Mouse (Mus musculus) monocyte, adult 5-6 weeks (primary cell): ENCODE data around the gene Sdcbp2. TPM values are rescaled to one million over a fixed set of nuclear protein-coding genes. Genes with fewer than 3 reads are reported as not detected.
"Not testable (repeated sequence)": the region's sequence is repeated elsewhere in the genome, so short reads cannot be mapped to it uniquely, and the experiment has no call there.

ENCODE experiments used
- ATAC-seq: fragments of 153-309, 156-312 bp; replicated peaks from 2 replicates; pipeline ENCODE4 v1.8.0; 2017; ENCODE audit warnings: mild to moderate bottlenecking; ENCODE audit not compliant: low TSS enrichment, insufficient number of reproducible peaks, severe bottlenecking, poor library complexity, low FRiP score
- total RNA-seq: library from RNA; stranded (forward); fragments of 200-1000, 200-491, 200-594 nt; gene quantifications from 3 replicates; pipeline ENCODE4 v1.2.3, GENCODE M21; 2017

Gene Sdcbp2
- total RNA-seq, 1 experiment from 2014 or later = 1.0 TPM

DNA sequence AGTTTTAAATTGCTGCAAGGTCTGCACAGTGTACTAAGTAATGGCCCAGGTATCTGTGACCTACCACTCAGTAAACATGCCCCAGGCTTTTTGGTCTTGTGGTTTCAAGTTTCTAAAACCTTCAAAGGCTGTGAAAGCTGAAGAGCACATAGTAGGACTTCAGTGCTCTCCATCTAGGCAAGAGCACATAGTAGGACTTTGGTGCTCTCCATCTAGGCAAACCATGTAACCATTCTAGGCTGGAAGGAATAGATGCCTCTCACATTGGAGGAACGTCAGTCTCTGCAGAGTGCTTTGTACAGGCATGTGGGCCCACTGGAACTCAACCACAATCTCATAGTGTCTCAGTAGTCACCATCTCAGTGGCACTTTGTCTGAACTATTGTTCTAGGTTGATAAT lies 8.4 kb upstream of the Sdcbp2 start:
- ATAC-seq = no peak

DNA sequence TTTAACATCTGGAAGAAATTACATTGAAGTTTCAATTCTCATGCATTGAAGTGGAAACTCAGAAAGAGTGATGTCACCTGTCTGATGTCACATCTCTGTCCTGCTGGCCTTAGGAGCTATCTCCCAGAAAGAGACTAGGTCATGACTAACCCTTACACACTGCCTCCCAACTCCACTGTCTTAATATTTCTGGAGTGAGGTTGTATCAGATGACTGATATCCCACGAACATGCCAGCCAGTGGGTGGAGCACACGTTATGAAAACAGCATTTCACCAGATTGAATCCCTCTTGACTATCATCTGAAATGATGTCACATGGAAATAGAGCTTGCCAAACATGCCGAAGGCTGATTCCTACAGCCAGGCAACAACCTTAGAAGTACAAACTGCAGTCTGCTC lies 7.4 kb upstream of the Sdcbp2 start:
- ATAC-seq = no peak

DNA sequence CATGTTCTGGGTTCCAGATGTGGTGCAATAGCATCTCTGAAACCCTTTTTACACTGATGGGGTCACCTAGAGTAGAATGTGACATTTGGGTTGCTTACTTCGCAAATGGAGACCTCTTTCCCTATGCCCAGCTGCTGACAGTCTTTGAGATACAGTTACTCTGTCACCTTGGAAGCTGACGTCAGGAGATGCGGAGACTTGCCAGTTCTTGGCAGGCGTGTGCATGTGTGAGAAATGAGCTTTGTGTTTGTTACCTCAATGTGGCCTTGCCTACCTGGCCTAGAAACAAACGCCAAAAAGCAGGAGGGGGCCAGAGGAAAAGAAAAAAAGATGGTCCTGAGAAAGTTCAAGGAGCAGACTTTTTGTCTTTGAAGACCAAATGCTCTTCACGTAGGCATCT lies 5.6 kb upstream of the Sdcbp2 start:
- ATAC-seq = no peak

DNA sequence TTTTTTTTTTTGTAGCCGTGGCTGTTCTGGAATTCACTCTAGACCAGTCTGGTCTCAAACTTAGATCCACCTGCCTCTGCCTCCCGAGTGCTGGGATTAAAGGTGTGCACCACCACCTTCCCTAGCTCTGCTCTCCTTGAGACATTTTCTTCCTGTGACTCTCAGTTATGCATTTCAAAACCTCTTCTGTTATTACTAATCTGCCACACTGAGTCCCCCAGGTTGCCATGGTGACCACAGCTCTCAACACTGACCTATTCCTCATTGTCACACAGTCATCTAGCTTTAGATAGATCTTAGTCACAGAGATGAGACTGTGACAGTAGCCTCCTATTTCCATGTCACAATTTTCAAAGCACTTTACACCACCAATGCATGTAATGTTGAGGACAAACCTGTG lies 3.0 kb upstream of the Sdcbp2 start:
- ATAC-seq = no peak

DNA sequence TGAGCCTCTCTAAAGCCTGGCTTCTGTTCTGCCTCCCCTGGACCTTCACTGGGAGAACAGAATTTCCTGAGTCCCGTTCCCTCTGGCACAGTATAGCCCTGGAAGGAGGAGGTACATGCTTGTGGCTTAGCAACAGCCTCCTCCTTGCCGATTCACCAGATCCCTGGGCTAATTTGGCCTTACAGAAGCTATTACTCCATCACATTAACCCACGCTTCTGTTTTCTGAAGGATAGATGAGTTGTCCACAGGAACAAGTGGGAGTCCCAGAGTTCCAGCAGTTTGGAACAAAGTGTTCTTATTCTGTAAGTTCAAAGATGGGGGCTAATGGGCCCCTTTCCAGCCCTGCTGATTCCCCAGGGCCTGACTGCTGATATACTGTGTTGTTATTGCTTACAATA lies 1.2 kb downstream of the Sdcbp2 start:
- no peak for ATAC-seq

DNA sequence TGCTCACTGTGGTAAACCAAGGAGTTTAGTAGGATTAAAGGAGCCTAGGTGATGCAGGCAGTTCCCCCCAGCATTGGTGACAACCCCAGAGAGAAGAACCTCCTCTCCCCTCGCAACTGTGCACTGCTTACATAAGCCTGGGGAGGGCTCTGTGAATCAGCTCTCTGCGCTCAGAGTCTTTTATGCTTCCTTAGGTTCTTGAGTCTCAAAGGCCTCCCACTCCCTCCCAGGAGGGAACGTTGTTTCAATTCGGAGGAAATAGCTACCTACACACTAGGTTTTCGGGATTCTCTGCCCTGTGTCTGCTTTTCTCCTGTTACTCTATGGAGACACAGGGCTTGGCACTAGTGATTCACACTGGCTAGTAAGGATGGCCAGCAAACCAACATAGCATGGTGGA lies 2.2 kb downstream of the Sdcbp2 start:
- no peak for ATAC-seq

DNA sequence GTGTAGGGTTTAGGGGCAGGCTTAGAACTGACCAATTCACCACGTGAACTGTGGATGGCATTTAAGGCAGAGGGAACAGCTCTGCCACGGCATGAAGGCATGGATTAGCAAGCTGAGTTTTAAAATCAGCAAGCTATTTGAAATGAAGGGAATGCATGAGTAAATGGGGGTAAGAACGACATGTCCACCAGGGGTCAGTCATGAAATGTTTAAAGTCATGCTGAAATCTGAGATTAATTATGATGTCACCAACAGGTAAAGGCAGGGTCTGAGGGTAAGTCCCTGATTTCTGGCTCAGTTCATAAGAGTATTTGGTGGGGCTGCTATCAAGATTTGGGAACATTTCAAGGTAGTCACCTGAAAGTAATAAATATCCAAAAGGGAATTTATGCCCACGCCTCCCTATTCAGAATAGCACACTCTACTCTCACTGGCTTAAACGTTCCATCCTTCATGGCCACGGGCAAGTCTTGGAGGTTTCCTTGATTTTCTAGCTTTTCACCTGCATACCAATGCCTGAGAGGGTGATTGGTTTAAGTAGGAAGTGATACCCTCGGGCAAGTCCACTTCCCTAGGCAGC lies 2.8 kb downstream of the Sdcbp2 start:
- ATAC-seq = no peak

DNA sequence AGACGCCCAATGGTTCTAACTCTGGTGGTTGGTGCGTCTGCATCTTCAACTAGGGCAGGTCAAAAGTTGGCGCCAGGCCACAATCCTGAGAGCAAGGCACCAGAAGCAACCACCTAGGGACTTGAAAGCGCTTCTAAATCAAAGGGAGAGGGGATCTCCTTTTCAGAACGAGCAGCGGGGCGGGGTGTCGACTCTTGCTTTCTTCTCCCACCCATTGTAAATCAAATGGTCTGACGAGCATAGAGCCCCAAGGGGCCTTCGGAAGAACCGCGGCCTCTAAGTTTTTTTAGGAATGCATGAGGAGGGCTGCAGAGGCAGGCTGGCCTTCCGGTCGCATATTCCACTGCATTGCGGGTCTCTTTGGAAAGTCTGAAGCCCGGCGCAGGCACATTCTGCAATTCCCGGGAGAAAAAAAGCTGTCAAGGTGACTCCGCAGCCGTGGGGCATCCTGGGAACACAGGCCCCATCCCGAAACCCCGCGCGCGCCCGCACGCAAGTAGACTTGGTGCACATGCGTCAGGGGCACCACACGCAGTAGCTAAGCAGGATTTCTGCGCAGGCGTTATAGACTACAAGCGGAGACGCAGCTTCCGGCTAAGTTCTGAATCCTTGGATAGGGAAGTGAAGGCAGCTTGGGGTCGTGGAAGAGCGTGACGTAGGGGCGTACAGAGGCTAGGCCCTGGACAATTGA lies 3.4 kb downstream of the Sdcbp2 start:
- peak; percentile 50 for ATAC-seq

DNA sequence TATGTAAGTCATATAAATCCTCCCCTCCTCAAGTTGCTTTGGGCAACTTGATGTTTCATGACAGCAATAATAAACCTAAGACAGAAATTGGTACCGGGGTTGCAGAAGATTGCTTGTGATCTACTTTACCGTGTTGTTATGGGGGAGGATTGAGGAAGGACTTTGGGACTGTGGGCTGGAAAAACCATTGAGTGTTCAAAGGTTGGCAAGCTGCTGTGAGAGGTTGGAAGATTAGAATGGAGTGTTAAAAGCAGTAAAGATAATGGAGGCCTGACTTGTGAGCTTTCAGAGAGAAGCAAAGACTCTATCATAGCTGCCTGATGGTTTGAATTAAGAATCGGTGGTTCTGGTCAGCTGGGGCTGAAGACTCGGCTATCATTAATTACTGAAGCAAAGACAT lies 6.8 kb downstream of the Sdcbp2 start:
- no peak for ATAC-seq

DNA sequence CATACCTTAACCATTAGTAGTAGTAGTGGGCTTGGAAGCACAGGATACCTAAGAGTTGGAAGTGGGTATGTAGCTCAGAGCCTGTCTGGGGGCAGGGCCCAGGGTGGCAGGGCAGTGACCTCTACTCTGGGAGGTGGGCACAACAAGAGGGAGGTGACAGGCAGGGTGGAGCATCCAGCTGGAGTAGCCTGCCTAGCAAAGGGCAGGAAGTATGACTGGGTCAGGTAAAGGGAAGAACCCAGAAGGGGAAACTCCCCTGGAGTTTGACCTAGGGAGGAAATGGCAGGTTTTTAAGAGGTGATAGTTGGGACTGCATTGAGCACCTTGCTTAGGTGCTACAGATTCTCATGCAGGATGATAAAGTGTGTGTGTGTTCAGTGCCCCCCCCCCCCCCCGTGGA lies 8.5 kb downstream of the Sdcbp2 start:
- ATAC-seq = no peak

DNA sequence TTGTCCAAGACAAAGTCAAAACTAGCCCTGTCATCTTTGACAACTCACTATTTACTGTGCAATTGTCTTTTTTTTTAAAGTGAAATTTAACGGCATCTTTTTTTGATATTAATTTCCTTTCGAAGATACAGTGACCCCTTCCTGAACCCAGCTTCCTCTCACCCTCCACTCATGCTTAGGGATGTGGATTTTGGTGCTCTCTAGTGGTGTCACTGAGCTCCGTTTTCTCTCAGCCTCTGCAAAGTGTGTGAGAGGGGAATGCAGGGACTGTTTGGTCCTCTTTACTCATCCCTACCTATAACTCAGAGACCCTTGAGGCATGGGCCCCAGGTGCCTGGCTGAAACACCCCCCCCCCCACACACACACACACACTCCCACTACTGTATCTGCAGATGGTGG lies 13.5 kb downstream of the Sdcbp2 start:
- no peak for ATAC-seq

DNA sequence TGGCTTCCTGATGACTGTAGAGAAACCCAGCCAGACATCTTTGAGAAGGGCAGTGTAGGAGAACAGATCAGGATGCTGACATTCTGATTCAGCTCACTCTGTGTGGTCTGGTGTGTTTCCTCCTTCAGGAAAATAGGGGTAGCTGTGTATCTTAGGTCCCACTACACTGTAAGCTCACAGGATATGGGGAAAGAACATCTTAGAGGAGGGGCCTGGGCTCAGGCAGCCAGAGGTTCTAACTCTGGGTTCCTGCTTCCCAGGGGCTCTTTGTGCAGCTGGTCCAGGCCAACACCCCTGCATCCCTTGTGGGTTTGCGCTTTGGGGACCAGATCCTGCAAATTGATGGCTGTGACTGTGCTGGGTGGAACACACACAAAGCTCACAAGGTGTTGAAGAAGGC lies 14.4 kb downstream of the Sdcbp2 start:
- no peak for ATAC-seq

DNA sequence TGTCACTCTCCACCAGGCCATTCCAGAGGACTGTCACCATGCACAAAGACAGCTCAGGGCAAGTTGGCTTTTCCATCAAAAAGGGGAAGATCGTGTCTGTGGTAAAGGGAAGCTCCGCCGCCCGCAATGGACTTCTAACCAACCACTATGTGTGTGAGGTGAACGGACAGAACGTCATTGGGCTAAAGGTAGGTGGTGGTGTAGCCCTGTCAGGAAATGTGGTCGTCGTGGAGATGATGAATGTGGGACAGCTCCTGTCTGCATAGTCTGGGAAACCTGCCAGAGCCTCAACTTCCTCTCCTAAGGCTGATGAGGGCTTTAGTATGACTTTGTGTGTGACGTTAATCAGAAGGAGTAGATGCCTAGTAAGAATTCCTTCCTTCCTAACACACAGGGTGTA lies 14.9 kb downstream of the Sdcbp2 start:
- ATAC-seq = no peak

DNA sequence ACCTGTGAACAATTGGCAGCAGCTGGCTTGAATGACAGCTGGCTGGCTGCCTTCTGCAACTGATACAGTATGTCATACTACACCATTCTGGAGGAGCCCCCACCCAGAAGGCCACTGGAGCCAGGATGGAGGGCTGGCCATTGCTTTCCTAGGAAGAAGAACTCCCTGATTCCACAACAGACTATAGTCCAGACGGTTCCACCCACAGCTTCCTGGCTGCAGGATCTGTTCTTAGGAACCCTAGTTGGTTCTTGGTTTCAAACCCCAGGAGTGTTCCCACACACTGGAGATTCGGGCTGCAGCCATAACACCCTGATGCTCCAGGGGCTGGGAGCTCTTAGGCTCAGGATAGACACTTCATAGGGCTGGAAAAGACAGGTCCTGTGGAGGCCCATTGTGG lies 25.6 kb downstream of the Sdcbp2 start:
- ATAC-seq = no peak

DNA sequence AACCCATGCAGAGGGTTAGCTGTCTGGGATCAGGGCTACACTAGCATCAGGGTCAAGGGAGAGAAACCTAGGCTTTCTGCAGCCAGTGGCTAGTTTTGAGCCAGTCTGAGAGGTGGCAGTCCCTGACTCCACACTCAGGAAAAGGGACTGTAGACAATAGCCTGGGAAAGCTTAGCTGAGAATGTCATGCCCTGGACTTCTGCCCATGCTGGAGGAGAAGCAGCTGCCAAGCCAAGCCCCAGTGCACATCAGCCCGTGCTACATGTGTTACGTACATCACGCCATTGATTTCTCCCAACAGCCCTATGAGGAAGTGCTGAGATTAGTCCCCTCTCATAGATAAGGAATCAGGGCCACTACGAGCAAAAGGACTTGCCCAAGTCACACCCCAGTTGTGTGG lies 29.7 kb downstream of the Sdcbp2 start:
- ATAC-seq = no peak

DNA sequence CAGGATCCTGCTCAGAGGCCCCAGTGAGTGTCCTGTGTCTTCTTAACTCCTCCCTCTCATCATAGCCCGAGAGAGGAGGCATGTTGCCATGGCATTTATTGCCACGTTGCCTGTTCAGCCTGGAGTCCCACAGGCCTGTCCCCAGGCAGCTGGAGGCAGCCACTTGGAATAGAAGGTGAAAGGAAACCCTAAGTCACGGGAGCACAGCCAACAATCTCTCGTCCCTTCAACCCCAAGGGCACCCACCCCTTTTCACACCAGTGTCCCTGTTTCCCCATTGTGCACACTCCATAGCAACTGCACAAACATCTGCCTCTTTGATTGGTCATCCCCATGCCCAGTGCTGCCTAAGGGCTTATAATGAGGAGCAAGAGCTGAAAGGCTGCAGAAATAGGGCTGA lies 31.2 kb downstream of the Sdcbp2 start:
- ATAC-seq = no peak

DNA sequence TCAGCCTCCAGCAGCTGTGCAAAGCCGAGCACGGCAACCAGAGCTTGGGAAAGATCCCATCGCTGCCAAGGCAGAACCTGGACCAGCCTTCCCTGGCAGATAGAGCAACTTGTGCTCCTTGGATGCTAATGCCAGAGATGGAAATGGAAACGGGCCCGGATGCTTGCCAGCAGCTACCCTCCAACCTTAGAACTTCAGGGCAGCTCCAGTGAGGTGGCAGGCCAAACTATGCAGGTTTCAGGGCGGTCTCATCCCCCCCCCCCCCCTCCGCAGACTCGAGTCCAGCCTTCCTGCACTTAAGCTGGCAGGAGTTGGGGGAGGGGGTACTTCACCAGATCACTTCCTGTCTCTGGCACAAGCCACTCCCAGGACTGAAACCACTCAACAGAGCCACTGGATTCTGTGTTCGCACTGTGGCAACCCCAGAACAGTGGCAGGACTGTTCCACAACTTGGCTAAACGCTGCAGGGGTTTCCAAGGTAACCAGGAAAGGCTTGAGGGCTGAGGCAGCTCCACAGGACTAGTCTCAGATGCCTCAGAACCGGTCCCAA lies 33.1 kb downstream of the Sdcbp2 start:
- no peak for ATAC-seq

DNA sequence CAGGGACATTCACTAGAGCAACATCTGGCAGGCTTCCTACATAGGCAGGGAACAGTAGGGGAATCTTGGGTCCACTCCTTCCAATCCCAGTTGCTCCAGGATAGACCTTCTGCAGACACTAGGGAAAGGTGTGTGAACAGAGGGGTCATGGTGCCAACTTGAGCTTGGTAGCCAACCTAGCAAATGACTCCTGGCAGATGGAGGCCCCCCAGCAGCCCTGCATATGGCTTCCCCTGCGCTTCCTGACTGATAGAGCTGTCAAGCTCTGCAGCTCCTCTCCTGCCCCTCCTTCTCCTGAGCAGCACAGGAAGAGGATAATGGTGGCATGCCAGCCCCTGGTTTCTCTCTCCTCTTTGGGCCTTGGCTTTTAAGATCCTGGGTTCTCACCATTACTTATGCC lies 36.0 kb downstream of the Sdcbp2 start:
- no peak for ATAC-seq

DNA sequence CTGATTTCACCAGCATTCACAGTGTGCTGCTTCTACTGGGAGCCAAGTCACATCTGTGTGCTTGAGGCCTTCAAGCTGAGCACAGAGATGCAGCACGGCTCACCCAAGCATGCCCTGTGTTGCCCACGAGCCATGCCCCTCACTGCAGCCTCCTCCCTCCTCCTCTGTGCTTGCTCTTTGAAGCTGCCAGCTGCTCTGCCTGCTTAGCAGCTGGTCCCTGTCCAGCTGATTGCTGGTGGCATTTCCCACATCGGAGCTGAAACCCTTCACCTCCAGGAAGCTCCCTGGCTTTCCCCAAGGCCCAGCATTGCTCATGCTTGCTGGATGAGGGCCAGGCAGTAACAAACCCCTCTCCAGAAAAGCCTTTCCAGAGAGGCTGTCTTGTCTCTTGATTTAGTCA lies 37.6 kb downstream of the Sdcbp2 start:
- no peak for ATAC-seq

DNA sequence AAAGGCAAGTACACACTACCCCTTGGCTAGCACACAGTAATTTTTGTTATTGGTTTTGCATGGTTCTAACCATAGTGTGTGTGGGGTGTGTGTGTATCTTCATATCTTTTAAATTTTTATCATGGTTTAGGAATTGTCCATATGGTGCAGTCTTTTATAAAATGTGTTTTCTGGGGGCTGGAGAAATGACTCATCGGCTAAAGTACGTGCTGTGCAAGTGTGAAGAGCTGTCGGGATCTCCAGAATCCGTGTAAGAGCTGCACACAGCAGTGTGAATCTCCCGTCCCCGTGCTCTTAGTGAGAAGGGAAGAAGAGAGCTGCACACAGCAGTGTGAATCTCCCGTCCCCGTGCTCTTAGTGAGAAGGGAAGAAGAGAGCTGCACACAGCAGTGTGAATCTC lies 43.4 kb downstream of the Sdcbp2 start:
- ATAC-seq = not testable (repeated sequence)
